Mouse (Mus musculus) bone marrow macrophage, adult 2 months (primary cell): ENCODE results near the gene Psd4.

Experiments used
- CTCF ChIP-seq: IDR thresholded peaks from 2 replicates; pipeline ENCODE4 v1.5.1; 2012; ENCODE audit warnings: low read depth, mild to moderate bottlenecking, low read length, moderate library complexity
- POLR2A ChIP-seq: IDR thresholded peaks from 2 replicates; pipeline ENCODE4 v1.6.1; 2012; ENCODE audit warnings: mild to moderate bottlenecking, low read depth, low read length, borderline replicate concordance

- TF ChIP-seq CTCF (no peak), POLR2A (no peak)
Observed at GRCm38 (mm10) chr2:24440056-24440455, 72.7 kb downstream of the Psd4 start.
